Mouse (Mus musculus) liver, adult 2 months (tissue): ENCODE data around the gene Trmt11.

Source experiments
- CTCF ChIP-seq: fragments of 200-500 bp; IDR thresholded peaks from 2 replicates; pipeline ENCODE4 v1.5.1; 2011; ENCODE audit warnings: low read depth, low read length, control low read depth
- POLR2A ChIP-seq: fragments of 200-500 bp; IDR thresholded peaks from 2 replicates; pipeline ENCODE4 v1.6.1; 2011; ENCODE audit warnings: low read length, control low read depth; ENCODE audit not compliant: insufficient read depth; ENCODE audit errors: extremely low read depth

DNA sequence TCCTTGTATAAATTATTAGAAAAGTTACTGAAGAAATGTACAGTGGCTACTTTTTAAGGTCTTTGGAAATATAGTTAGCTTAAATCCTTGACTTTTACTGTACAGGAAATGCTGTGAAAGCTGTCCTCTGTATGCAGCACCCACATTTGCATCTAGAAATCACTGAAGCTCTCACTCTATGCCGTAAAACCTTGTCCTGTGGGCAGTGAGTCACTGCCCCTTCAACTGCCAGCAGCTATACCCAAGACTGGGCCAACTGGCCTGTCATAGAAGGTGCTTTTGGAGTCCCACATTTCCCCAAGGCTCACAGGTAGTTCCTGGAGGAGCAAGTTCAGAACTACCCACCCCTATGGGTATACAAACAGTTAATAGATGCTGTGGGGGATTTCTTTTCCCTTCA is 48.2 kb downstream of the Trmt11 start:
- TF ChIP-seq POLR2A: no peak
- no peak for TF ChIP-seq CTCF
